Mouse (Mus musculus): ENCODE measurements around the gene Mrvi1.

The Mrvi1 gene

DNA sequence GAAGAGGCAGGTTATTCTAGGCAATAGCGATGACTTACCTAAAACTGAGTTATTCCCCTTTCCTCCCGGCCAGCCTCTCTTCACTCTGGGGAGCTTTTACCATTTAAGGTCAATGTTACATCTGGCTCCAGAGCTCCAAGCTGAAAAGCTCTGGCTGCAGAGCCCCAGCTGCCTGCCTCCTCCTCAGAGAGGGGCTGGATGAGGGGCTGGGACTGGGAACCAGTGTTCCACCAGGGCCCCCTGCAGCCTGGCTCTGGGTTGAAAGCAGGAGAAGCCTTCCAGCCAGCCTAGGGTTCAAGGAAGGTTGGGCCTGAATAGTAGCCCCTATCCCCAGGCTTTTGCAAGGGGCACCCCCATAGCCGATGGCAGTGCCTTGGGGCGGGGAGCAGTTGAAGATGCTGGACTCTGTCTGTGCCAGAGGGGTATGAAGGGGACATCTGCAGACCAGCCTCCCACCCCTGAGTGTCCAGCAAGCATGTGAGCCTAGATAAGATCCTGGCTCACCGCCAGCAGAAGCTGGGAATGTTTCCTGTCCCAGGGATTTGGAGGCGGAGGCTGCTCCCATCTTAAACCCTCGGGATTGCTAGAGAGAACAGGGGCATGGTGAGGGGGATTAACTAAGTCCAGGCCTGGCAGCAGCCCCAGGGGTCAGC, at the start of gene Mrvi1:
Gene Mrvi1, minus strand, starts transcription at position 409 of the 653 bp plus-strand sequence.
- ChIA-PET CTCF (interaction anchor here in 3 of 4 experiments (0.5 to 1.4 kb wide), 5 partner anchors 12 to 255 kb away, joined by 3 to 5 read pairs (median 4); no protein-coding TSS in a partner anchor), POLR2A (no interaction called here)

DNA sequence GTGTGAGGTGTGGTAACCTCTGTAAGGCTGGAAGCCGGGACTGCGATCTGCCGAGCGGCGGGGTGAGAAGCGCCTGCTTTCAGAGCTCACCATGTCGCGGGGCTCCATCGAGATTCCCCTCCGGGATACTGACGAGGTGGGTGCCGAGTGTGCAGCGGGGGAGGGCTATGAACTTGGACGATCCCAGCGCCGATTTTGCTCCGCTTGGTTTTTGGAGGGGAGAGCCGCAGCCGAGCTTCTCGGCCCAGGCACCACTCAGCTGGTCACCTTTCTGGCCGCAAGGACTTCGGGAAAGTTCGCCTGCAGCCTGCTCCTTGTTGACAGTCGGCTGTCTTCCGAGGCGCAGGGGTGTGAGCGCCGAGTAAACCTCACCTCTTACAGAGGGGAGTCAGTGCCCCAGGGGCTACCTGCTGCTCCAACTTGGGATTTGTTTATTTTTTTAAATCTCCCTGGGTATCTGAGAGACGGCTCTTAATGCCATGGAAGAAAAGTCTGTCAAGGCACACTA, 46.8 kb upstream of the Mrvi1 start:
- POLR2A ChIA-PET, result interaction anchor here (0.6 to 6.5 kb wide), 57 partner anchors 9 to 1510 kb away, joined by 3 to 67 read pairs (median 4); partner anchors contain the start of genes Eif4g2 (in 4 of the 4), Rnf141 (in 2 of the 4), Ampd3 (in 1 of the 4) and Ipo7 (in 1 of the 4)
- CTCF ChIA-PET, result interaction anchor here (0.6 to 2.0 kb wide), 9 partner anchors 9 to 388 kb away, joined by 3 to 9 read pairs (median 4); no protein-coding TSS in a partner anchor

DNA sequence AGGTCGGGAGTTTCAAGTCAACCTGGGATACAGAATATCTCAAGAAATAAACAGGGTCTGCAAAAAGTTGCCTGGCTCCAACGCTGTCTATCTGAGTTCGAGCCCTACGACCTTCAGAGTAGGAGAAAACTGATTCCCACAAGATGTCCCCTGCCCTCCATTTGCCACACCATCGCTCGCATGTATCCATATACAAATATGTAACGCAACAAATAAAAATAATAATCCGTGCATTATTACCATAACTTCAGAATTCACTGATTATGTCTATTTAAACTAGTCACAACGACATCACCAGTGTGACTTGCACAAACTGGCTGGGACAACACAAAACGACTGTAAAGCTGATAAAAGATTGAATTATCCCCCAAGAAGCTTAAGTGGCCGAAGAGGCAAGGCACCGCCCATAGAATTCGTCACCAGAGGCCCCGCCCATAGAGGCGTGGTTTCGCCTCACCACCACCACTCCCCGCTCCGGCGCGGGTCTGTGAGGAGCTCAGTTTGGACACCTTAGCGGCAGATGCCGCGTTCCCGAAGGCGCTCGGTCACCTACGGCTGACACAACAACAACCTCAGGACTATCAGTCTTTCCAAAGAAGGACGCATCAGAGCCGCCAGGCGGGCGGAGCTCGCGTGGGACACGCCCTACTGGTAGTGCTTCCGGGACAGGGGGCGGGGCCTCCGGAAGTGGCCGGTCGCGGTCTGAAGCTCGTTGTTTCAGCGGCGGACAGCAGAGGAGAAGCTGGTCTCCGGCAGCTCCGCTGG, 46.2 kb upstream of the Mrvi1 start, which contains the start of gene Ctr9:
Gene Ctr9, plus strand, starts transcription at position 671 of the 765 bp plus-strand sequence.
- CTCF ChIA-PET, result interaction anchor here (0.6 to 2.0 kb wide), 10 partner anchors 8 to 387 kb away, joined by 3 to 9 read pairs (median 4); no protein-coding TSS in a partner anchor
- POLR2A ChIA-PET, result interaction anchor here (0.6 to 6.5 kb wide), 59 partner anchors 7 to 1510 kb away, joined by 3 to 67 read pairs (median 4); partner anchors contain the start of genes Eif4g2 (in 3 of the 4), Rnf141 (in 2 of the 4), Ampd3 (in 1 of the 4) and Ipo7 (in 1 of the 4)

DNA sequence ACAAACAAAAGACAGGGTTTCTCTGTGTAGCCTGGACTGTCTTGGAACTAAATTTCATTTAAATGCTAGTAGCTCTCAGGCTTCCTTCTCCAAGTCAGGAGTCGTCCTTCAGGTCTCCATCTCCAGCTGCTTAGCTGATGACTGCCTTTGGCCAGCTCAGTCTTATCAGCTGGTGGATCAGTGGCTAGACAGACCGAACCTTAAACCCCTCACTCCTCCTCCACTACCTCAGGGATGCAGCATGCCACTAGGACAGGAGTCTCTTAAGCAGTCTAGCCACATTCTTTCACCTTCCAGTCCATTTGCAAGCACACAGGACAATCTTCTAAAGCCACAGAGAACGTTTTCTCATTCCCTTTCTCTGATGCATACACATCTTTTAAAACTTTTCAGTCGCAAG, 42.7 kb upstream of the Mrvi1 start:
- CTCF ChIA-PET, result no interaction called here
- POLR2A ChIA-PET, result interaction anchor here in 3 of 4 experiments (1.1 to 6.5 kb wide), 13 partner anchors 13 to 257 kb away, joined by 3 to 65 read pairs (median 4); partner anchors contain the start of genes Eif4g2 (in 3 of the 3), Ampd3 (in 1 of the 3) and Rnf141 (in 1 of the 3)

DNA sequence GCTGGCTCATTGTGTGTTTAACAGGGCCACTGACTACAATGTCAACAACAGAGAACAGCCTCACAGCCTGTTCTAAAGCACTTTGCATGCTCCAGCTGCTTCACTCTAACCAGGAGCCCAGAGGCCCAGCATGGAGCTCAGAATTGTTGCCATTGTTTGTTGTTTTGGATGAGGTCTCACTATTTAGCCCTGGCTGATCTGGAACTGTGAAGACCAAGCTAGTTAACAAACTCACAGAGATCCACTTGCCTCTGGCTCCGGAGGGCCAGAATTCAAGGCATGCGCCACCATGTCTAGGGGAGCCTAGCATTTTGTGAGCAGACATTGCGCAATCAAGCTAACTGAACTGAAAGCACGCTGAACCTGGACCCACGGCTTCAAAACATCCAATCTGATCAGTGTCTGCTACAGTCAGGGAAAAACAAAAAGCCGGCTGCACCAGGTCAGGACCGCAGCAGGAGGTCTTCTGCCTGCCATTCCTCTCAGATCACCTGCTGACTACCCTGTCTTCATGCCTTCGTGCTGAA, 41.9 kb upstream of the Mrvi1 start:
- CTCF ChIA-PET, result no interaction called here
- POLR2A ChIA-PET, result interaction anchor here in 3 of 4 experiments (0.8 to 6.5 kb wide), 14 partner anchors 14 to 396 kb away, joined by 3 to 65 read pairs (median 4); partner anchors contain the start of genes Eif4g2 (in 3 of the 3), Ampd3 (in 1 of the 3) and Rnf141 (in 1 of the 3)

DNA sequence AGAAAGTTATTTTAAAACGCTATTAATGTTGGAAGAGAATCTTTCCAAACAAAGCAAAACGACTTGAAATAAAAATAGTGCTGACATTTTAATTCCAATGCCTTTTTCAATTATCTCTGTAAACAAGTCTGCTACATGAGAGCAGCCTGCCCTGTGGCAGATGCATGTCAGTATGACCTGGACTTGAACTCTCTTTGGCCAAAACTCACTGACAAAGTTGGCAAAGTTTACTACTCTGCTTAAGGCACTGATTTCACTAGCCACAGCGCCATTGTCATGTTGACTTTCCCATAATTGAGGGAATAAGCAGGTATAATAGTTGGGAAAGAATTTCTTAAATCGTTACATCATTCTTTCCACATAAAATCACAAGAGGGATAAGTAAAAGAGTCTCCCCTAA, 38.6 kb upstream of the Mrvi1 start:
- ChIA-PET CTCF (interaction anchor here in 1 of 4 experiments (0.6 to 1.4 kb wide), 2 partner anchors 8 to 1834 kb away, joined by 4 to 8 read pairs; partner anchors contain the start of gene Ctr9), POLR2A (interaction anchor here in 1 of 4 experiments (1.1 kb wide), 1 partner anchor 102 kb away, joined by 3 read pairs; no protein-coding TSS in a partner anchor)

DNA sequence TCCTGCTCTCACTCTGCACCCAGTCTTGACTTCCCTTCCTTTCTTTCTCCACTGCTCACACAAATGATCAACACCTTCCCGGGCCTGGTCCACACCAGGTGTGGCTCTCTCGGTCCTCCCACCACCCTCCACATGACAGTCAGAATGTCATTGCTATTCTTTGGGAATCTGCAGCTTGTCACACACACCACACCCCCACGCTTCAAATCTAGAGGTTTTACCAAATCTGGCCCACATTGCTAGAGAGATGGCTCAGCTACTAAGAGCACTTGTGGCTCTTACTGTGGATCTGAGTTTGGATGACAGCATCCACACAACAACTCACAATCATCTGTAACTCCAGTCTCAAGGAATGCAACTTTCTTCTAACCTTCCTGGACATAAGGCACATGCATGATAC, 34.7 kb upstream of the Mrvi1 start:
- ChIA-PET CTCF (interaction anchor here in 1 of 4 experiments (1.3 kb wide), 1 partner anchor 33 kb away, joined by 3 read pairs; no protein-coding TSS in a partner anchor), POLR2A (no interaction called here)

DNA sequence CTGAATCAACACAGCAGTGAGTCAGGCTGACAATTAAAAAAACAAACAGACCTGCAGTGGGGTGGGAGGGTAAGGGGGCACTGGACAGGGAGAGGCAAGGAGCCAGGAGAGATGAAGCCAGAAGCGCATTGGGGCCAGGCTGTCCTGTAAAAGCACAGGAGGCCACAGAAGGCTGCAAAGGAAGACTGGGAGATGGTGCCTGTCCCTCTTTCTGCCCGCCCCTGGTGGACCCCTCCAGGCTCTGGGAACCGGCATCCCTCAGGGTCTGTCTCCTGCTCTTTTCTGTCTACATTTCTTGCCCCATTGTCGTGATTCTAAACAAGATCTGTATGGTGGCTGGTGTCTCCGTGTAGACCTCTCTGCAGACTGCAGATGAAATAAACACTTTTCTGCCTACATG, 33.5 kb upstream of the Mrvi1 start:
- POLR2A ChIA-PET, result no interaction called here
- CTCF ChIA-PET, result no interaction called here

DNA sequence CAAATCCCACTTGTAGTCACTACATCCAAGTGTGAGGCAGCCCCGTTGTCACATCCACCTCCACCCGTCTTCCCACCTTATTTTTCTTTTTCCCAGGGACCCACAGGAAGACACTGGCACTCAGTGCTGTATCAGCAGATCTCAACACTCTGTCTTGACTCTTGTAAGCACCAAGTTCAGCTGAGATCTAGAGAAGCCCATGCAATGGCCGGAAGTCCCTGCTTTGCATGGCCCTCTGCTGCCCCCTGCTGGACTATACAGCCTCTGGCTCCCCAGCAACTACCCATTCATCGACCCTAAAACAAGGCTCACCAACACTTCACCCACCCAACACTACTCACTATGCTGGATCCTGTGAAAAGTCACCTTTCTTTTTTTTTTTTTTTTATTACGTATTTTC, 32.6 kb upstream of the Mrvi1 start:
- ChIA-PET POLR2A (interaction anchor here in 2 of 4 experiments (0.6 to 1.2 kb wide), 2 partner anchors 108 to 632 kb away, joined by 3 read pairs; no protein-coding TSS in a partner anchor), CTCF (interaction anchor here (0.6 to 1.7 kb wide), 10 partner anchors 13 to 319 kb away, joined by 3 to 8 read pairs (median 5); partner anchors contain the start of genes Ctr9 (in 1 of the 4) and Mrvi1 (in 1 of the 4))

DNA sequence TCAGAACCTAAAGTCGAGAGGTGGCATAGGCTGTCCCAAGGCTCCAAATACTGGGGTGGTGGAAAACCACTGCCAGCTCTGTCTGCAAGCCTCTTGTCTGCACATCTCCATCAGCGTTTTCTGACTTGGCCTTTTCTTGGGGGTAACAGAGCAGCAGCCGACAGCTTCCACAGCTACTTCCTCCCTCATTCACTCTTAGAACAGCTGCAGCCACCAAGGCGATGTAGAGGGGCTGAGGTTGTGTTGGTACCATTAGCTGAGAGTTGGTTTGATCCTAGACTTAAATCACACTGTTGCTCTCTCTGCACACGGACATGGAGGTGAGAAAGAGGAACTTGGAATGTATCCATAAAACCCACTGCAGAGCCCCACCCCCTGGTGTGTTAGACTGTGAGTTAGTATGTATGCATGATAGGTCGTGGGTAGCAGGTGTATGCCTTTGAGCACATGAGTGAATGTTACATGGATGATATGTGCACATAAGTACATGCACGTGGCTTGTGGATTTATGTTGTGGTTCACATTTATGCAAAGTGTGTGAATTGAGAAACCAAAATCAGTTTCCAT, 31.9 kb upstream of the Mrvi1 start:
- ChIA-PET POLR2A (interaction anchor here in 2 of 4 experiments (0.6 to 1.2 kb wide), 3 partner anchors 15 to 1080 kb away, joined by 3 read pairs; partner anchors contain the start of gene Ctr9 (in 1 of the 2)), CTCF (interaction anchor here in 3 of 4 experiments (0.6 to 1.7 kb wide), 9 partner anchors 14 to 319 kb away, joined by 3 to 8 read pairs (median 5); partner anchors contain the start of genes Ctr9 (in 1 of the 3) and Mrvi1 (in 1 of the 3))

DNA sequence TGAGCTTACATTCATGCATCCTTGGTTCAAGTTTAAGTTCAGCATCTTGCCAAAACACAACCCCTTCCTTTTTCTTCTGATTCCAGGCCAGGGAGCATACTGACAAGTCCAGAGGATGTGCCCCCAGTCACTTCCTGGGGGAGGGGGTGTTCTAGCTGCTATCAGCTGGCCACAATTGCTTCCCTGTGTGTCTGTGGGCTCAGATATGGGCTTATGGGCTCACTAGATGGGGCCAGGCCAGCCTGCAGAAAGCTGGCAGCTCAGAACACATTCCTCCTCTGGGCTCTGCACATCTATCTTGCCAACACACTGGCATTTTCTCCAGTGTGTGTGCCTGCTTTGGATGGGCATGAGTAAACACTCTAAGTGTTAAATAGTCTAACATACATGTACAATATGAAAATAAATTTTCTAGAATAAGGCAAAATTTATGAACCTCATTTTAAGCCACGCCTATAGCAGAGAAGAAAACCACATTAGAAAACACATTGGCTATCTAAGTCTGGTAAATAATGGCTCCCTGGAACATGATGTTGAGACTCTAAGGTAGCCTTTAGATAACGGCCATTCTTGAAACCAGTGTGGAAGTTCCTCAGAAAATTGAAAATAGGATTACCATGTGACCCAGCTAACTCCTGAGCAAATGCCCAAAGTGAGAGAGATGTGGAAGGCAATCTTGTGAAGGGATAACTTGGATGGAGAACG, 22.0 kb upstream of the Mrvi1 start:
- POLR2A ChIA-PET, result no interaction called here
- CTCF ChIA-PET, result interaction anchor here in 1 of 4 experiments (0.6 kb wide), 1 partner anchor 304 kb away, joined by 3 read pairs; no protein-coding TSS in a partner anchor

DNA sequence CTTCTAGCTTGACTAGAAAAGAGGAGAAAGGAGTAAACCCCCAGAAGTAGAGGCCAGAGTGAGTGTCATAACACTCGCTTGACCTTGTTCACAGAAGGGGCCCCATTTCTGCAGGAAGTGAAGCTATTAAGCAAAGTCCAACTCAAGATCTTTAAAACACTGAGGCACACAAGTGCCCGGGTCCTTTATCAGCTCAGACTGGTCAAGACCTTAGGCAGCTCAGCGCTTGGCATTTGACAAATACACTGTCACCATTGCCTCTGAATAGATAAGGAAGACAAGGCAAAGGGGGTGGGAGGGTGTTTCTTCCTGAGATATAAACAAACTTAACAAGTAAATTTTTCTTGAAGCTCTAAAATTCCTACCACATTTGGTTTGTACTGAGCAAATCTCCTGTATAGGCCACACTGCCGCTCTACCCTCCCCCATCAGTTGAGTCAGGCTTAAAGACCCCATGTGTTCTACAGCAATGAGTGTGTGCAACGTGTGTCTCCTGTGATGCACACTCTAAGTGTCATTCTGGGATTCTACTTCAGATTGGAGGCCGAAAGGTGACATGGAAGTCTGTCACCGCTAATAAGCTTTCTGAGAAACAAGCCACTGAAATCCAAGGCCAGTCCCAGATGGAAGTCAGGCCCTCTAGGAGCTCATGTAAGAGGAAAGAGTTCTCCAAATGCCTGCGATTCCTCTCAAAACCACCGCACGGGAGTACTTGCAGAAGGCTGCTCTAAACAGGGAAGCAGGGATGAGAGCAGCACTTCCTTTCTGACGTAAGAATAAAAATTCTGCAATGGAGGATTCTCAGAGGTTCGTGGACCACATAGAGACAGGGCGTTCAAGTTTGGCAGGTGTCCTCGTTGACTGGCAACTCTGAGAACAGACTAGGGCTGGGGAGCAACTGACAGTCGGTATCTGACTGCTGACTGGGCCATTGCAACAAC, 16.9 kb upstream of the Mrvi1 start:
- CTCF ChIA-PET, result interaction anchor here in 1 of 4 experiments (1.2 kb wide), 1 partner anchor 15 kb away, joined by 3 read pairs; no protein-coding TSS in a partner anchor
- POLR2A ChIA-PET, result interaction anchor here in 1 of 4 experiments (1.0 kb wide), 1 partner anchor 48 kb away, joined by 3 read pairs; no protein-coding TSS in a partner anchor

DNA sequence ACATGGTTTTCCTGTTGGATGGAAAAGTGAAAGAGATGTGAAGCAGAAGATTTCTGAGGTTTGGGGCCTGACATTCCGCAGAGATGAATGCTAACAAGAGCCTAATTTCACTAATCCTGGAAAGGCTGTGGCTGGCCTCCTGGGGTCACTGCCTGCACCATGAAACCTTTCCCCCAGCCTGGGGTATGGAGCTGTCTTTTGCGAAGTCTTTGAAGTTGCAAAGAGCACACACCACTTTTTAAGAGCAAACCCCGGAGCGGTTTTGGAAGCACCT, 8.9 kb upstream of the Mrvi1 start:
- ChIA-PET POLR2A (interaction anchor here in 1 of 4 experiments (0.5 to 1.4 kb wide), 2 partner anchors 11 to 810 kb away, joined by 3 read pairs; no protein-coding TSS in a partner anchor), CTCF (no interaction called here)

DNA sequence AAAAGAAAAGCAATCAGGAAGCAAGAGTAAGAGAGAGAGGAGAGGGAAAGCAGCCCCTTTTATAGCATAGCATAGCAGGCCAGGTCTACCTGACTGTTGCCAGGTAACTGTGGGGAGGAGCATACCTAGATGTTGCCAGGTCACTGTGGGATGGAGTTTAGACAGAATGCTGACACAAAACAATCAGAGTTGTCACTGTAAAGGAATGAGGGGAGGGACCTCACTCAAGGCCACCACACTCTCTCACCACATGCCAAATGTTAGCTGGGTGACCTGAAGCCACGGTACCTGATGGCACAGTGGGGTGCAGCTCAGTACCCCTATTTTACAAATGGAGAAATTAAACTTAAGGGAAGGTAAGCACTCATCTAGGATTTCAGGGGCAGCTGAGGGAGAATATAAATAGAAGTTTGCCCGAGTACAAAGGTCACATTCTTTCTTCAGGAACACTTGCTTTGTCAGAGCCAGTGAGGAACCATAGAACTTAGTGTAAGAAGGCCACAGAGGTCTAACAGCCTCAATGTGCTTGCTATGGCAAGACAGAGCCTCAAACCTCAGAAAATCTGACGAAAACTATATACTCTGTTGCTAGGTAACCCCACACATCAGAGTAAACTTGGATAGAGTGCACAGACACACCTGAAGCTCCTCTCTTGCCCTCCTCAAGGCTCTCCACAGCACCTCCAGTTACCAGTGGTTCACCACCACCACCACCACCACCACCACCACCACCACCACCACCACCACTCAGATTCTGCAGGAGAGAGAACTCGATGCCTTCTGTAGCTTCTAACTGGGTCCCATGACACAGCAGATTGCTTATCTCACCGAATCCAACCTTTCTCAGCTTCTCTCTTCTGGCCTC, 8.3 kb upstream of the Mrvi1 start:
- CTCF ChIA-PET, result no interaction called here
- POLR2A ChIA-PET, result interaction anchor here in 1 of 4 experiments (0.5 to 1.4 kb wide), 2 partner anchors 12 to 809 kb away, joined by 3 read pairs; no protein-coding TSS in a partner anchor

DNA sequence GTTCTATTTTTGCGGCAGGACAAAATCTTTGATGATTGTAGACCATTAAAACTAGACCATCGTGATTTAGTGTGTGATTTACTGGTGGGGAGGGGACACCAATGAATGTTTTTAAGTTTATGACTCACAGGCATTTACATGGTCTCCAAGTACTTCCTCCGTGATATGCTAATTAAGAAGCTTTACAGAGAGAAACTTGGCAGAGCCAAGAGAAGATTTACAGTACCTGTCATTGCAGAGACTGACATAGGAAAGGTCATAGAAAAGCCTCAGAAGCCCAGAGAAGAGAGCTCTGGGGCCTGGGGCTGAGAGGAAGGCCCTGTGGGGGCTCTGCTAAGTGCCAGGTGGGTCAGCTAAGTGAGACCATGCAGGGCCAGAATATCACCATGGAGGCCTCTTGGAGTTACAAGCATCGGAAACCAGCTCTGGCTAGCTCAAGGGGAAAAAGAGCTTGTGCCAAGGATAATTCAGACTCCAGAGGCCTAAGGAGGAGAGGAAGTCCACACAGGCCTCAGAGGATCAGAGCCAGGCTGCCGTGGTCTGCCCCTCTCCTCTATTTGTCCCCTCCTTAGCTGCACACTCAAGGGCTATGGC, 7.1 kb upstream of the Mrvi1 start:
- ChIA-PET POLR2A (no interaction called here), CTCF (interaction anchor here in 1 of 4 experiments (0.5 kb wide), 1 partner anchor 255 kb away, joined by 3 read pairs; no protein-coding TSS in a partner anchor)

Data from embryonic stem cell, embryonic (primary cell).